Mouse (Mus musculus): ENCODE measurements around the gene Il2rg. TPM values are rescaled to one million over a fixed set of nuclear protein-coding genes. Genes with fewer than 3 reads are reported as not detected.
A peak's percentile ranks its signal among the peaks of the same experiment; 100 is the strongest.

Gene Il2rg
- polyA plus RNA-seq (2016; fragmentation: Nextera tagmentation; extraction: Ambion mirVana): 4.8 and 5.0 TPM in 2 replicates

DNA sequence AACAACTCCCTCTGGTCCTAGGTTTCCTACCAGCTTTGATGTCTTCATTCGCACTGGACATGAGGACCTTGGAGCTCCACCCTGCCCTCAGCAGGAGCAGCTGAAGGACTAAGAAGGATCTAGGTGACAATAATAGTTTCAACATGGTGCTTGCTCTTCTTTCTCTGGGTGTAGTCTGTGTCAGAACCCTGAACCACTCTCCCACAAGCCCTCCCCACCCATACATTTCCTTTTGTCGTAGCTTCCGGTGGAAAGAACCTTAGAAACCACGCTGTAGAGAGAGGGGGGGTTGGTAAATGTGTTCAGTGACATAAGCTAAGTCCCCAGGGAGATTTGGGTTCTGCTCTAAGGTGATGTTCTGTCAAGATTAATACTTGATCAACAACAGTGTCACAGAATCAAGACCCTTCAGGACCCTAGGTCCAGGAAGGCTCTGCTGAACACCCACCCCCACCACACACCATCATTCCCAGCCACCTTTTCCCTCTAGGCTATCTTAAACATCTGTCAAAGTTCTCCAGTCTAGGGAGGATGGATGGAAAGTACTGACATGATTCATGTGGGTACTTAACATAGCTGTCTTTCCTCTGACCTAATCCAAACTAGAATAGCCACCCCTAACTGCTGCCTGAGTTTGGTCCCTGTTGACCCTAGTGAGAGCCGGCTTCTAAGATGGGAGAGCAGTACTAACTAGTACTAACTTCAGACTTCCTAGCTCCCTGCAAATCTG lies at the start of gene Il2rg:
Gene Il2rg, minus strand, starts transcription at position 231 of the 730 bp plus-strand sequence.
- H3K9me3 ChIP-seq: no peaks in the 10 kb centered on the region
- H3K36me3 ChIP-seq: no peaks in the 10 kb centered on the region
- H3K27ac ChIP-seq: no peak within 1 kb of the TSS
- WGBS: 79% methylated on average over 5 of the region's 5 CpGs
- peaks cover 36% of the 10 kb centered on the region for H3K27me3 ChIP-seq (ENCODE audit: insufficient read depth, poor library complexity, severe bottlenecking)
- no peak within 1 kb of the TSS for H3K4me3 ChIP-seq
- H3K4me1 ChIP-seq (replicated peaks): peaks cover 6% of the 10 kb centered on the region; the same call in 1 of the 2 replicates
- DNase-seq (ENCODE audit: low spot score): no peak

DNA sequence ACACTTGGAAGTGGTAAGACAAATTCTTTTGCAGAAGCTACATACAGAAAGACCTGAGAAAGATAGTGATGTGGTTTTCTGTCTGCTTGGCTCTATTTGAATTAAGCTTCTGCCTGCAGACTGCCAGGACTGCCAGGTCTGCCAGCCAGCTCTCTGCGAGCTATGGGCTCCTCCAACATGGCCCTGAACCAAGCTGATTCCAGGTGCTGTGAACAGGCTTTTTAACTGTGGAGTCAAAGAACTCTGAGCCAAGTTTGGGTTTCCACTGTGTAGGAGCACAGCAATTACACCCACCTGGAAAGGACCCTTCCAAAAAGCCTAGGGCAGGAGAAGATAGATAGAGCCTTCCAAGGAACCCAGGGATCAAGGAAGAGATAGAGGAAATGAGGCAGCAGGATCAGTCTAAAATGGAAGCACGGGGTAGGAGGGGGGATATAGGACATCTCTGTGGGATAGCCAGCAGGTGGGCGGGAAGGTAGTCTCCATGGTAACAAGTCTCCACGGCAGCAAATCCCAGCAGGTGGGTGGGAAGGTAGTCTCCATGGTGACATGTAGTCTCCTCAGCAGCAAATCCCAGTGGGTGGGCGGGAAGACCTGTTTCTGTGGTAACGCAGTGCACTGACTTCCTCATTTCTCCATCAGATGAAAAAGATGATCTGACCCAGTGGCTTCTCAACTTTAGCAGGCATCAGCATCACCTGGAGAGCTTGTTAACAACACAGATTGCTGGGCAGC lies 45.7 kb upstream of the Il2rg start:
- Histone ChIP-seq H3K9me3 (no peaks in the 10 kb centered on the region), H3K36me3 (peaks cover 15% of the 10 kb centered on the region), H3K4me1 (replicated peaks) (peaks cover 9% of the 10 kb centered on the region; the same call in 1 of the 2 replicates), H3K27me3 (ENCODE audit: insufficient read depth, poor library complexity, severe bottlenecking) (peaks cover 57% of the 10 kb centered on the region), H3K27ac (no peak overlapping the region), H3K4me3 (no peak overlapping the region)
- peak; percentile 20 for DNase-seq (ENCODE audit: low spot score)
- WGBS: 38% methylated on average over 6 of the region's 6 CpGs

DNA sequence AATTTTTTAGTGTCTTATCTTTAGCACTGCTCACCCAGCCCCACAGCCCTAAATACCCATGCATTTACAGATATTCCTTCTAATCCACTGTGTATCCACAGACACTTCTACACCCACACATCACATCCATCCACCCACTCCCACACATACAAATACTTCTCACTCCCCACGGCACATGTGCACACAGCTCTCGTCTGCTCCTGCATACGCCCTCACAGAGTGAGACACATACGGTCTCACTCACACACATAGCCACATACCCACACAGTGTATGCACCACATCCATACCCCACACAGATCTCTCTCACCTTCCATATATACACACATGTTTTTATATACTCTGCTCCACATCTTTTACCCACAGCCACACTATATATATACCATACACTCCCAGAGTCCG lies 41.2 kb upstream of the Il2rg start:
- no peak overlapping the region for H3K4me3 ChIP-seq
- peaks cover 13% of the 10 kb centered on the region; the same call in 1 of the 2 replicates for H3K4me1 ChIP-seq (replicated peaks)
- no peak for DNase-seq (ENCODE audit: low spot score)
- H3K27me3 ChIP-seq (ENCODE audit: insufficient read depth, poor library complexity, severe bottlenecking): peaks cover 84% of the 10 kb centered on the region
- 89% methylated on average over 5 of the region's 5 CpGs for WGBS
- no peak overlapping the region for H3K27ac ChIP-seq
- H3K36me3 ChIP-seq: peaks cover 9% of the 10 kb centered on the region; the same call in 1 of the 2 replicates
- no peaks in the 10 kb centered on the region for H3K9me3 ChIP-seq

DNA sequence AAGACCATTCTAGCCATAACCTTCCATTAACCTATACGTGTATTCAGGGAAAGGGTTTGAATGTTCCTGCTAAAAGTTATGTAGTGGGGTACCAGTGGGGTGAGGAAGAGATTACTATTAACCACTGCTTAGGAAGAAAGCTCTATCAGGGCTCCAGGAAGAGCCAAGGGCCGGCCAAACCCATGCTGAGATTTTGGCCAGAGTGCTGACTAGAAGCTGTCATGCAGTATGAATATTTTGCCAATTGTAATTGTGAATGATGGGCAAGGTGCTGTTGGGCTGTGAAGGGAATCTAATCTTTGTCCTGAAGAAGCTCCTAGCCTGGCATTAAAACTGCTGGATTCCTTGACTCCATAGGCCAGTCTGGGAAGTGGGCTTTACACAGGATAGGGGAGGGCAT lies 36.6 kb upstream of the Il2rg start:
- 33% methylated on average over 2 of the region's 2 CpGs for WGBS
- DNase-seq (ENCODE audit: low spot score): no peak
- Histone ChIP-seq H3K4me3 (no peak overlapping the region), H3K4me1 (replicated peaks) (peaks cover 49% of the 10 kb centered on the region), H3K9me3 (no peaks in the 10 kb centered on the region), H3K27me3 (ENCODE audit: insufficient read depth, poor library complexity, severe bottlenecking) (peaks cover 92% of the 10 kb centered on the region), H3K27ac (0 out of 2 replicates have a peak overlapping the region, but pooled peaks have one; percentile 35), H3K36me3 (0 out of 2 replicates have a peak, but pooled peaks cover 4% of the 10 kb centered on the region)

DNA sequence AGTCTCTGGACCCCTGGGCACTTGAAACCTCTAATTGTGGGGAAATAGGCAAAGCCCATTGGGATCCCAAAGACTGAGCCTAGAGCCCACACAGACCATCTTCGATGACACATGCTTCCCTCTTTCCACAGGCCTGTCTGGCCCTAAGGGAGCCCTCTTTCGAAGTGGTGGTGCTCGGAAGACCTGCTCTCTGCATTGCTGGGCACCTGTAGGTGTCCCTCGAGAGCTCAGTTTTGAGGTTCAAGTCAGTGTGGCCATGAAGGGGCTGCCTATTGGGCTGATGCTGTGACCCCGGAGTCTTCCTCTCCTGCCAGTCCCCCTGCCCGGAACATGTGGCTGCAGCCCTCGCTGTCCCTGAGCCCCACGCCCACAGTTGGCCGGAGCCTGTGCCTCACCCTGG lies 33.6 kb upstream of the Il2rg start:
- WGBS: 69% methylated on average over 9 of the region's 9 CpGs
- Histone ChIP-seq H3K4me3 (no peak overlapping the region), H3K27ac (peak overlapping the region; percentile 85), H3K9me3 (no peaks in the 10 kb centered on the region), H3K36me3 (peaks cover 15% of the 10 kb centered on the region), H3K27me3 (ENCODE audit: insufficient read depth, poor library complexity, severe bottlenecking) (peaks cover 84% of the 10 kb centered on the region), H3K4me1 (replicated peaks) (peaks cover 59% of the 10 kb centered on the region)
- no peak for DNase-seq (ENCODE audit: low spot score)

DNA sequence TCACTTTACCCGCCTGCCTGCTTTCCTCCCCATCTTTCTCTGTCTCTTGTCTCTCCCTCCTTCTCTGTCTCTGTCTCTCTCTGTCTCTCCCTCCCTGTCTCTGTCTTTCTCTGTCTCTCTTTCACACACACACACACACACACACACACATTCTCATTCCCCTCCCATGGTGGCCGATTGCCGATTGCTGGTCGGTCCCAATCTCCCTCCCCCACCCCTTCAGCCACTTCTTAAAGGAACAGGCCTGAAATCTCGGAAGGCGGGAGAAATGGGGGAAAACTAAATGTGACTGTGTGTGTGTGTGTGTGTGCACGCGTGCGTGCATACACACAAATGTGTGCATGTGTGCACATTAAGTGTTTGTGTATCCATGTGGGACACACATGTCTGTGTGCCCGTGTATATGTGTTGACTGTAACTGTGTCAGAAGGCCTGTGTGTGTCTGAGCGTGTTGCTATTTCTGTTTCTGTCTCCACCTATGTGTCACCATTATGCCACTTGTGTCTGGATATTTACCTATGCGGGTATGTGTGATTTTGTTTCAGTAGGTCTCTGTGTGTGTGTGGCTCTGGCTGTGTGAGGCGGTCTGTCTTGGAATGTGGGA lies 32.5 kb upstream of the Il2rg start:
- no peak for DNase-seq (ENCODE audit: low spot score)
- H3K4me1 ChIP-seq (replicated peaks): peaks cover 59% of the 10 kb centered on the region
- H3K27me3 ChIP-seq (ENCODE audit: insufficient read depth, poor library complexity, severe bottlenecking): peaks cover 81% of the 10 kb centered on the region

DNA sequence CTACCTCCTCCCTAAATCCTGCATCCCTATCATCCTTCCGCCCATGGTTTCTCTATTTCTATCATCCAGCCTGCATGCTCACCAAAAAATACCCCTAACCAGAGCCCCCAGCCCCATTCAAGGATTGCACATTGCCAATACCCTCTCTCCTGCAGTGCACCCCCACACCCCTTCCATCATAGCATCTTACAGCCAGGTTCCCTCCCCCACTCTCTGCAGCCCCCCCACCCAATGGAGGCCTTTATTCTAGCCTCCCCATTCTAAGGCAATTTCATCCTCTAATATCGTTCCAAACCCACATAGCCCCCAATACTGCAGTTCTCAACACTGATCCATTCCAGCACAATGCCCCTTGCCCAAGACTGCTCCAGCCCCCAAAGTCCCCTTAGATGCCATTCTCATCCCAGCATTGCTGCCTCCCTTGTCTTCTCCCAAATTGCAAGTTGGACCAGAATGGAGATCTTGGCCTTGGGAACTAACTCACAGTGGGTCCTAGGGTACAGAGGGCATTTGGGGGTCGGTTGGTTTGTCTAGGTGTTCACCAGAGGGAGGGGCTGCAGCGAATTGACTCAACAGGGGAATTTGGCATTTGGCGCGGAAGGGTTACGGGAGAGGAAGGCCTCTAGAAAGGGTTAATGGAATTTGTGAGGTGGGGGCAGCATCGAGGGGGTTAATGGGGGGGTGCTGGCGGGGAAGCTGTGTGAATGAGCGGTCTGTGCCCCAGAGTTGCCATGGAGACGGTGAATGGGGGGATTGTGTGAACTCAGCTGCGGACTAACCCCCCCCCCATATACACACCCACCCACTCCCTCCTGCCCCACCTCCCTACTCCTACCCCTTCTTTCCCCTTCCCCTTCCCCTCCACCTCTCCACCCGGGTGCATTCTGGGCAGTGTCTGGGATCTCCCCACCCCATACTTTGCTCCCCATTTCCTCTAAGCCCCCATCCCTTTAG lies 31.7 kb upstream of the Il2rg start:
- Histone ChIP-seq H3K27ac (peak overlapping the region; percentile 85), H3K4me3 (peak overlapping the region; percentile 49), H3K36me3 (peaks cover 33% of the 10 kb centered on the region), H3K4me1 (replicated peaks) (peaks cover 59% of the 10 kb centered on the region), H3K27me3 (ENCODE audit: insufficient read depth, poor library complexity, severe bottlenecking) (peaks cover 78% of the 10 kb centered on the region), H3K9me3 (no peaks in the 10 kb centered on the region)
- WGBS: 30% methylated on average over 13 of the region's 13 CpGs
- peak; percentile 59 for DNase-seq (ENCODE audit: low spot score)

More for the DNA sequence above, 32.5 kb upstream of the Il2rg start:
- Histone ChIP-seq H3K4me3 (peak overlapping the region; percentile 49), H3K9me3 (no peaks in the 10 kb centered on the region), H3K36me3 (peaks cover 25% of the 10 kb centered on the region), H3K27ac (peak overlapping the region; percentile 85)
- WGBS: 34% methylated on average over 13 of the region's 13 CpGs

DNA sequence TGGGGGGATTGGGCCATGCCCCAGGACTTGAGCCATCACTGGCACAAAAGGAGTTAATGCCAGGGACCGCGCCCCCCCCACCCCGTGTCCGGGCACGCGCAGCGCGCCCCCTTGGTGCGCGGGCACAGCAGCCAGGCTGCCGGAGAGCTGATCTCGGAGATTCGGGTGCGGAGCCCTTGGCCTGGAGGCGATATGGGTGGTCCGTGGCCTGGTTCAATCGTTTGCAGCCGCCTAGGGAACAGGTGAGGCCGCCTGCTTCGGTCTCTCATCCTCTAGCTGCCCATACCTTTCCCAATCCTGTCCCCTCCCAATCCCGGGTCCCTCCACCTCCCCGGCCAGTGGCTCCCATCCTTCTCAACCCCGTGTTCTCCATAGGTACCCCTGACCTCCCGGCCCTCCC lies 31.0 kb upstream of the Il2rg start, which contains the start of gene Nlgn3:
Gene Nlgn3, plus strand, starts transcription at position 114 of the 400 bp plus-strand sequence.
- Histone ChIP-seq H3K4me3 (peak within 1 kb of the TSS; percentile 49), H3K27me3 (ENCODE audit: insufficient read depth, poor library complexity, severe bottlenecking) (peaks cover 77% of the 10 kb centered on the region), H3K4me1 (replicated peaks) (peaks cover 53% of the 10 kb centered on the region), H3K27ac (peak within 1 kb of the TSS; percentile 85), H3K9me3 (no peaks in the 10 kb centered on the region), H3K36me3 (peaks cover 40% of the 10 kb centered on the region)
- 22% methylated on average over 24 of the region's 24 CpGs for WGBS
- peak; percentile 40 for DNase-seq (ENCODE audit: low spot score)

DNA sequence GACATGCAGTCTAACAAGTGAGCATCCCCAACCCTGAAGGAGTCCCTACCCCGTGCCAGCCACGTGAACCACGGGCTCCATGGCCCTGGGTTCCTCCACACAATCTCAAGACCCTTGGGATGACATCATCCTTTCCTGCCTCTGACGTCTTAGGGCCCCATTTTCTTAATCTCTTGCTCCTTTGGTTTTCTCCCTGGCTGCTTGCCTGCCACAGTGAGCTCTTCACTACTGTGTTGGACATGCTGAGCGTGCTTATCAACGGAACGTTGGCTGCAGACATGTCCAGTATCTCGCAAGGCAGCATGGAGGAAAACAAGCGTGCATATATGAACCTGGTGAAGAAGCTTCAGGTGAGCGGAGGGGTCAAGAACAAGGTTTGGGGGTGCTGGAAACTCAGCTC lies 22.1 kb upstream of the Il2rg start:
- H3K4me1 ChIP-seq (replicated peaks): no peaks in the 10 kb centered on the region
- H3K9me3 ChIP-seq: no peaks in the 10 kb centered on the region
- H3K27me3 ChIP-seq (ENCODE audit: insufficient read depth, poor library complexity, severe bottlenecking): peaks cover 38% of the 10 kb centered on the region
- H3K4me3 ChIP-seq: no peak overlapping the region
- WGBS: 91% methylated on average over 10 of the region's 10 CpGs
- peaks cover 99% of the 10 kb centered on the region for H3K36me3 ChIP-seq
- no peak overlapping the region for H3K27ac ChIP-seq
- DNase-seq (ENCODE audit: low spot score): no peak

DNA sequence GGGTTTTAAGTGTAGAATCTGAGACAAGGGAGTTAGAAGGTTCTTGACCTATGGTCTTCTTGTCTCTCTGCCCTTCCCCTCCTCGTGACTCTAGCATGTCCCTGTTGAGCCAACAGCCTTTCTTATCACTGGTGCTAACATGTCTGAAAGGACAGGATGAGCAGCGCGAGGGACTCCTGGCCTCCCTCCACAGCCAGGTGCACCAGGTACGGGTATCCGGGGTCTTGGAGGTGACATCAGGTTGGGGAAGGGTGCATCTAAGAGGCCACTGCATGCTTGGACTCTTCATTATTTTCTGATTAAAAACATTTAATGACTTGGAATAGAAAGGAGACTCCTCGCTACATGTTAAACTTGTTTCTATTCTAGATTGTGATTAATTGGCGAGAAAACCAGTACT lies 21.0 kb upstream of the Il2rg start:
- Histone ChIP-seq H3K9me3 (no peaks in the 10 kb centered on the region), H3K36me3 (peaks cover 99% of the 10 kb centered on the region), H3K27me3 (ENCODE audit: insufficient read depth, poor library complexity, severe bottlenecking) (peaks cover 38% of the 10 kb centered on the region), H3K4me1 (replicated peaks) (no peaks in the 10 kb centered on the region), H3K27ac (no peak overlapping the region), H3K4me3 (no peak overlapping the region)
- WGBS: 92% methylated on average over 7 of the region's 7 CpGs
- no peak for DNase-seq (ENCODE audit: low spot score)

DNA sequence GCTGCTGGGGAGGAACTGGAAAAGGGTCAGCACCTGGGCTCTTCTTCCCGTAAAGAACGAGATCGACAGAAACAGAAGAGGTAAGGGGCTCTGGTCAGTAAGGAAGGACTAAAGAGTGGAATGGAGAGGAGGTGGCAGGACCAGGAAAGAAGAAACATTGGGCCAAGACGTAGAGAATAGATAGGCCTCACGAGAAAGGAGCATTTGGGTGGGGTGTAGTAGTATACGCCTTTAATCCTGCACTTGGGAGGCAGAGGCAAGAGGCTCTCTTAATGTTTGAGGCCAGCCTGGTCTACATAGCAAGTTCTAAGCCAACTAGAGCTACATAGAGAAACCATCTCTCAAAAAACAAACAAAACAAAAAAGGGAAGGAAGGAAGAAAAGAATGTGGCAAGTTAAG lies 20.4 kb upstream of the Il2rg start:
- peaks cover 99% of the 10 kb centered on the region for H3K36me3 ChIP-seq
- no peaks in the 10 kb centered on the region for H3K4me1 ChIP-seq (replicated peaks)
- no peak for DNase-seq (ENCODE audit: low spot score)
- H3K4me3 ChIP-seq: no peak overlapping the region
- WGBS: 90% methylated on average over 6 of the region's 6 CpGs
- no peaks in the 10 kb centered on the region for H3K9me3 ChIP-seq
- peaks cover 36% of the 10 kb centered on the region for H3K27me3 ChIP-seq (ENCODE audit: insufficient read depth, poor library complexity, severe bottlenecking)
- H3K27ac ChIP-seq: no peak overlapping the region

DNA sequence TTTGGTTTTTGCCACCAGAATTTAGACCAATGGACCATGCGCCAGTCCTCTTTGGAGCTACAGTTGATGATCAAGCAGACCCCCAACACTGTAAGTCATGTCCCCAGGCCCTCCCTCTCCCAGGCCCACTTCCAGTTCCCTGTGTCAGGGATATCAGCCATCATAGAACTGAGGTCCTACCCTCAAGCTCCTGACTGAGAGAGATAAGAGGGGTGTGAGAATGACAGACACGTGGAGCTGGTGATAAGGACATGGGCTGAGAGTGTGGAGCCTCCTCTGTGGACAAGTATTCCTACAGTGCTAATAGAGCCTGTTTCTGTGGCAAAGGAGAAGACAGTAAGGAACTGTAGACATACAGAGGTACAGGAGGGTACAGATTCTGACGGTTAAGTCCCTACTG lies 19.5 kb upstream of the Il2rg start:
- no peak overlapping the region for H3K27ac ChIP-seq
- no peaks in the 10 kb centered on the region for H3K4me1 ChIP-seq (replicated peaks)
- no peak overlapping the region for H3K4me3 ChIP-seq
- peaks cover 99% of the 10 kb centered on the region for H3K36me3 ChIP-seq
- peaks cover 35% of the 10 kb centered on the region for H3K27me3 ChIP-seq (ENCODE audit: insufficient read depth, poor library complexity, severe bottlenecking)
- WGBS: 91% methylated on average over 3 of the region's 3 CpGs
- H3K9me3 ChIP-seq: no peaks in the 10 kb centered on the region
- DNase-seq (ENCODE audit: low spot score): no peak
